Mouse (Mus musculus) liver, adult 2 months (tissue): ENCODE measurements around the gene Bmpr2.

Source experiments
- CTCF ChIP-seq: fragments of 200-500 bp; IDR thresholded peaks from 2 replicates; pipeline ENCODE4 v1.5.1; 2011; ENCODE audit warnings: low read depth, low read length, control low read depth
- POLR2A ChIP-seq: fragments of 200-500 bp; IDR thresholded peaks from 2 replicates; pipeline ENCODE4 v1.6.1; 2011; ENCODE audit warnings: low read length, control low read depth; ENCODE audit not compliant: insufficient read depth; ENCODE audit errors: extremely low read depth

DNA sequence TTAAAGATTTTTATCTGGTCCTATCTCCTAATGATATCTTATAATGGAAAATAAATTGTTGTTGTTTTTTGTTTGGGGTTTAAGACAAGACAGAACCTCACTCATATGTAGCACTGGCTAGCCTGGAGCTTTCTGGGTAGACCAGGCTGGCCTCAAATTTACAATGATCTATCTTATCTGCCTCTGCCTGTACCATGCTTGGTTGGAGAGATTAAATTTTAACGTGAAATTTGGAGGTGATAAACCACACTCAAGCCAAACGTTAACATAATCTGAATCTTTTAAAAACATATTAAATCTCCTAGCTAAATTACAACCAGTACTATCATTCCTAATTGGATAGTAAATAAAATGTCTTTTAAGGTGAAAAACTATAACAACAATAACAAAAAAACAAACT is 66.2 kb downstream of the Bmpr2 start:
- no peak for TF ChIP-seq POLR2A
- TF ChIP-seq CTCF, result no peak
